ENCODE assay signal across 8 mouse cellular contexts in the genomic region with DNA sequence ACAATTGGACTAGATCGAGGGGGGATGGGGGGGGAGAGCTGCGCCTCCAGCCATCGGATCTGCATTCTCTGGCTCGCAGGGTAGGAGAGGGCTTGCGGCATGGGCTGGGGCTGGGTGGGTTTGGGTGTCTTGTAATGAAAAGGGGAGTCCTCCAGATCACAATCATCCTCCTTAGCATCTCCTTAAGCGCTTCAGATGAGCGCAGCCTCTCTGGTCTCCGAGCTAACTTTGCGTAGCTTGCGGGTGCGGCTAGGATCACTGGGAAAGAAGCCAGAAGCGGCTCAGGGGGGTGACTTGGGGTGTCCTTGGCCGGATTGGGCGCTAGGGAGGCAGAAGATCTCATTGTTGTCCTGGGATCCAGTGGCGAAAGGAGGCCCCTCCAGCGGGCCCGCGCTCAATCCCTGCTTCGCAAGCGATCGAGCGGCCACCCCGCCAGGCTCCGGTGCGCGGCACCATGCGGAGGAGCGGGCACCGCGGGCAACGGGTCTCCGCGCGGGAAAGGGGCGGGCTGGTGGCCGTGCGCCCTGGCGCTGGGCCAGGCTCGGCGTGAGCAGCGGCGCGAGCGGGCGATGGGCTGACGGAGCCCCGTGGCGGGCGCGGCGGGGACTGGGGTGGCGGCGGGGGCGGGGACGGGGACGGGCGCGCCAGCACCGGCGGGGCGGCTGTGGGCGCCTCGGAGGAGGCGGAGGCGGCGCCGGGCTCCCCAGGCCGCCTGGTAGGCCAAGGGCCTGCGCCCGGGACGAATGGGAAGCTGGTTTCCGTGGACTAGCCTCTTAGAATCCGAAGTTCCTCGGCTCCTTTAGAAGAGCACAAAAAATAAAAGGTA.
DNase-seq lines count a peak whose midpoint lies in the region; ATAC-seq and TF ChIP-seq lines count a peak whose summit lies in the region.

No protein-coding gene starts in this region.

- no peak for TF ChIP-seq CTCF in thymus, adult 2 months (IDR thresholded peaks at IDR 0.05; ENCODE audit: borderline replicate concordance, control insufficient read depth, extremely low read depth, insufficient read depth, low read length, poor library complexity)

- H3K4me3 ChIP-seq in thymus, adult 2 months (ENCODE audit: control insufficient read depth, insufficient read depth, low read length): peak overlapping the region; percentile 41
- peak overlapping the region; percentile 68 for H3K4me3 ChIP-seq in embryonic facial prominence, embryonic 15.5 days (replicated peaks)
- peak overlapping the region; percentile 74 for H3K4me3 ChIP-seq in heart, embryonic 11.5 days (ENCODE audit: low read depth, low read length)
- peak overlapping the region; percentile 74 for H3K4me3 ChIP-seq in kidney, embryonic 15.5 days (replicated peaks)
- H3K4me3 ChIP-seq in liver, embryonic 13.5 days (replicated peaks): peak overlapping the region; percentile 57
- H3K4me3 ChIP-seq in myocyte: peak overlapping the region; percentile 70

- peak overlapping the region; percentile 81 for H3ac ChIP-seq in myocyte (ENCODE audit: control insufficient read depth, insufficient read length)

- no peak overlapping the region for H3K27ac ChIP-seq in thymus, adult 2 months (ENCODE audit: control insufficient read depth, insufficient read depth, low read length)
- H3K27ac ChIP-seq in embryonic facial prominence, embryonic 15.5 days (replicated peaks): peak overlapping the region; percentile 93
- H3K27ac ChIP-seq in heart, embryonic 11.5 days (ENCODE audit: low read depth, low read length): peak overlapping the region; percentile 82
- peak overlapping the region; percentile 88 for H3K27ac ChIP-seq in kidney, embryonic 15.5 days
- H3K27ac ChIP-seq in liver, embryonic 13.5 days: no peak overlapping the region; the same call in 1 of the 2 replicates

- 4% methylated on average over 73 of the region's 74 CpGs for WGBS in thymus, adult 2 months
- WGBS in embryonic facial prominence, embryonic 15.5 days: under 1% methylated on average over 69 of the region's 74 CpGs
- under 1% methylated on average over 69 of the region's 74 CpGs for WGBS in heart, embryonic 11.5 days (ENCODE audit: insufficient replicate concordance)
- under 1% methylated on average over 68 of the region's 74 CpGs for WGBS in kidney, embryonic 15.5 days
- 2% methylated on average over 67 of the region's 74 CpGs for WGBS in liver, embryonic 13.5 days (ENCODE audit: insufficient replicate concordance)

- peaks cover 7% of the 10 kb centered on the region; the same call in 1 of the 2 replicates for H3K27me3 ChIP-seq in thymus, adult 2 months (ENCODE audit: control insufficient read depth, insufficient read depth, low read length)
- H3K27me3 ChIP-seq in embryonic facial prominence, embryonic 15.5 days: no peaks in the 10 kb centered on the region
- H3K27me3 ChIP-seq in heart, embryonic 11.5 days (ENCODE audit: control insufficient read depth, insufficient read depth, low read length): no peaks in the 10 kb centered on the region
- H3K27me3 ChIP-seq in kidney, embryonic 15.5 days: no peaks in the 10 kb centered on the region
- peaks cover 58% of the 10 kb centered on the region for H3K27me3 ChIP-seq in liver, embryonic 13.5 days
- H3K27me3 ChIP-seq in myocyte (ENCODE audit: control insufficient read depth, insufficient read depth, insufficient read length): no peaks in the 10 kb centered on the region

- H3K9me3 ChIP-seq in embryonic facial prominence, embryonic 15.5 days (replicated peaks): no peaks in the 10 kb centered on the region
- H3K9me3 ChIP-seq in heart, embryonic 11.5 days (replicated peaks; ENCODE audit: control insufficient read depth, low read length): no peaks in the 10 kb centered on the region
- no peaks in the 10 kb centered on the region for H3K9me3 ChIP-seq in kidney, embryonic 15.5 days (replicated peaks)
- H3K9me3 ChIP-seq in liver, embryonic 13.5 days (replicated peaks): no peaks in the 10 kb centered on the region

- H3K9ac ChIP-seq in embryonic facial prominence, embryonic 15.5 days: peak overlapping the region; percentile 84
- H3K9ac ChIP-seq in heart, embryonic 11.5 days (ENCODE audit: low read depth, low read length): peak overlapping the region; percentile 88
- H3K9ac ChIP-seq in kidney, embryonic 15.5 days: peak overlapping the region; percentile 81
- peak overlapping the region; percentile 56 for H3K9ac ChIP-seq in liver, embryonic 13.5 days

- H3K79me2 ChIP-seq in myocyte (ENCODE audit: control insufficient read depth, insufficient read depth): peaks cover 39% of the 10 kb centered on the region

- ATAC-seq in embryonic facial prominence, embryonic 15.5 days (ENCODE audit: insufficient number of reproducible peaks, low FRiP score, low TSS enrichment, low read depth): peak; percentile 79
- peak; percentile 59 for ATAC-seq in heart, embryonic 11.5 days (replicated peaks; ENCODE audit: insufficient number of reproducible peaks, low FRiP score, low TSS enrichment)
- ATAC-seq in kidney, embryonic 15.5 days (replicated peaks; ENCODE audit: low FRiP score): peak; percentile 74
- ATAC-seq in liver, embryonic 13.5 days (ENCODE audit: low read depth): no peak

- no peaks in the 10 kb centered on the region; the same call in 1 of the 2 replicates for H3K4me1 ChIP-seq in thymus, adult 2 months (replicated peaks; ENCODE audit: control insufficient read depth, insufficient read depth, low read length)
- H3K4me1 ChIP-seq in embryonic facial prominence, embryonic 15.5 days: peaks cover 39% of the 10 kb centered on the region
- peaks cover 9% of the 10 kb centered on the region; the same call in 1 of the 2 replicates for H3K4me1 ChIP-seq in heart, embryonic 11.5 days (ENCODE audit: control insufficient read depth, insufficient read depth, low read length)
- peaks cover 27% of the 10 kb centered on the region for H3K4me1 ChIP-seq in kidney, embryonic 15.5 days
- H3K4me1 ChIP-seq in liver, embryonic 13.5 days (replicated peaks): no peaks in the 10 kb centered on the region

- DNase-seq in thymus, adult 2 months: peak; percentile 6
- DNase-seq in thymus, adult 18-20 months: no peak
- no peak for DNase-seq in liver, embryonic 13.5 days
- peak; percentile 6 for DNase-seq in thymus, postnatal 0 days (ENCODE audit: low spot score)

- H3K4me2 ChIP-seq in embryonic facial prominence, embryonic 15.5 days (replicated peaks): peak overlapping the region; percentile 85
- H3K4me2 ChIP-seq in heart, embryonic 11.5 days: peak overlapping the region; percentile 82
- H3K4me2 ChIP-seq in kidney, embryonic 15.5 days: peak overlapping the region; percentile 94
- peak overlapping the region; percentile 66 for H3K4me2 ChIP-seq in liver, embryonic 13.5 days
- peak overlapping the region; percentile 74 for H3K4me2 ChIP-seq in myocyte (ENCODE audit: low read depth)

- H3K36me3 ChIP-seq in thymus, adult 2 months (ENCODE audit: control insufficient read depth, insufficient read depth, low read length): no peaks in the 10 kb centered on the region
- H3K36me3 ChIP-seq in embryonic facial prominence, embryonic 15.5 days: no peaks in the 10 kb centered on the region
- no peaks in the 10 kb centered on the region for H3K36me3 ChIP-seq in heart, embryonic 11.5 days (ENCODE audit: control insufficient read depth, insufficient read depth, low read length)
- H3K36me3 ChIP-seq in kidney, embryonic 15.5 days: no peaks in the 10 kb centered on the region
- H3K36me3 ChIP-seq in liver, embryonic 13.5 days: no peaks in the 10 kb centered on the region
- peaks cover 6% of the 10 kb centered on the region for H3K36me3 ChIP-seq in myocyte (ENCODE audit: control insufficient read depth, insufficient read depth)

- TF ChIP-seq POLR2A in thymus, adult 2 months (IDR thresholded peaks at IDR 0.05; ENCODE audit: control insufficient read depth, extremely low read depth, insufficient read depth, low read length, poor library complexity): no peak
- TF ChIP-seq POLR2A in myocyte (IDR thresholded peaks at IDR 0.05; ENCODE audit: insufficient read length, low read depth): peak; percentile 77

TF ChIP-seq in myocyte, 11 proteins besides CTCF, POLR2A, EP300 and RAD21:
- TF ChIP-seq MYOD1 (IDR thresholded peaks at IDR 0.05; ENCODE audit: control insufficient read depth in 1 of 3, insufficient read length in 2 of 3, low read depth in 2 of 3): peak in 1 of 3 experiments; percentile 55
- no peak for TF ChIP-seq TCF12 (IDR thresholded peaks at IDR 0.05; ENCODE audit: insufficient read depth, poor library complexity, severe bottlenecking)
- peak; percentile 44 for TF ChIP-seq POLR2AphosphoS2 (IDR thresholded peaks at IDR 0.05; ENCODE audit: insufficient read length, low read depth)
- TF ChIP-seq MYOG (IDR thresholded peaks at IDR 0.05; ENCODE audit: control insufficient read depth in 1 of 3, insufficient read depth in 1 of 3, insufficient read length in 2 of 3, low read depth in 2 of 3): peak in 1 of 3 experiments; percentile 2

Comparison
In these comparisons a context has a peak if more than half of its experiments do, and no peak if none do; other contexts are left out.
1. DNase-seq: peak in thymus, adult 2 months (single experiment) and thymus, postnatal 0 days (single experiment); none in thymus, adult 18-20 months (0 of 2) and liver, embryonic 13.5 days (single experiment).
2. H3K27ac ChIP-seq: peak in embryonic facial prominence, embryonic 15.5 days (single experiment), heart, embryonic 11.5 days (single experiment) and kidney, embryonic 15.5 days (single experiment); none in thymus, adult 2 months (single experiment) and liver, embryonic 13.5 days (single experiment).
3. Peak in every context shown above with its lines, with median percentiles within 50 percentile points of each other: H3K4me3 ChIP-seq, H3K4me2 ChIP-seq and H3K9ac ChIP-seq.